Mouse (Mus musculus) erythroblast, embryonic 14.5 days (primary cell): ENCODE results near the gene Il3ra.

Experiments used
- GATA1 ChIP-seq: IDR thresholded peaks from 2 replicates; pipeline ENCODE4 v1.6.1; 2012; ENCODE audit warnings: low read length, inconsistent platforms, mixed read lengths
- TAL1 ChIP-seq: IDR thresholded peaks from 3 replicates; pipeline ENCODE4 v1.6.1; 2012; ENCODE audit warnings: low read length, inconsistent platforms, mixed read lengths

DNA sequence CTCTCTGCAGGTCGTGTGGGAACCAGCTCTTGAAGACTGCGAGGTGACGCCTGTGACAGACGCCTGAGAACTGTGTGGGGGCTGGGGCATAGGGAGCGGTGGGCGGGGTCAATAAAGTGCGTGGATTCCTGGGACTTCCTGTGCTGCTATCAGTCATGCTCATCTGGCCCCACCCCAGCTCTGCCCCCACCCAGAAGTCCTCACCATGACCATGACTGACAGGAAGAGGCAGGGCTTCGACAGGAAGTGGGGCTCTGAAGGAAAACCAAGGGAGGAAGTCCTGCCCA, 9.2 kb downstream of the Il3ra start:
- TF ChIP-seq GATA1, result no peak
- no peak for TF ChIP-seq TAL1
